9 mouse cellular contexts compared by ENCODE assay signal in the genomic region with DNA sequence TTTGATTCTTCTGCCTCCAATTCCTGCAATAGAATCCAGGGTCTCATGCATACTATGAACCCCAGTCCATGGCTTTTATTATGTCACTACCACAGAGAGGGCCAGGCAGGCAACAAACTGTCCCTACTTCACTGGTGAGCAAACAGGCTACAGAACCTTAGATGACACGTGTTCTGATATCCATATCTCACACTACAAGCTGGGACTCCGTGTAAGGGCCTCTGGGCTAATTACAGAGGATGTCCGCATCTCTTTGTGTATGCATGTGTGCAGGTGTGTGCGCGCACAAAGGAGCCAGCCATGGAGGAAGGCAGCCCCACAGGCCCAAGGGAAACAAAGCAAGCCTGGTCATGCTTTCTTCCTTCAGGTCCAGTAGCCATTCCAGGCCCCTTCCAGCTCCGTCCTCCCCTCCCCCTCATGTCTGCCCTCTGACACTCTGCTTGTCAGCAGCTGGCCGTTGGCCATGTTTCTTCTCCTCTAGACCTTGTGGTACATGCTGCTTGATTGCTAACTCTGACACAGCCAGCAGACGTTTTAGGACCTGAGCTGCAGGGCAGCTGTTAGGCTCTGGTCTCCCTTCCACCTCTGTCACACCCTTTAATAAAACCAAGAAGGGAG. TPM values are rescaled to one million over a fixed set of nuclear protein-coding genes. Genes with fewer than 3 reads are reported as not detected.
DNase-seq lines count a peak whose midpoint lies in the region; ATAC-seq and TF ChIP-seq lines count a peak whose summit lies in the region.
"Had no signal": no experiment of that assay in that cellular context is flagged by ENCODE, and none has a peak within 500 bp of the region (broad histone marks: within the 10 kb centered on the region; RNA-seq: fewer than 3 reads in every experiment).

No protein-coding gene starts in this region.

- peak overlapping the region; percentile 28; the same call in 1 of the 2 replicates for H3K27ac ChIP-seq in layer of hippocampus, adult 2 months
- peak overlapping the region; percentile 76 for H3K27ac ChIP-seq in forebrain, embryonic 10.5 days
- peak overlapping the region; percentile 58; the same call in 1 of the 2 replicates for H3K27ac ChIP-seq in hindbrain, embryonic 13.5 days
- no peak overlapping the region for H3K27ac ChIP-seq in liver, embryonic 14.5 days

- no peaks in the 10 kb centered on the region for H3K27me3 ChIP-seq in forebrain, embryonic 10.5 days (ENCODE audit: poor library complexity, severe bottlenecking)
- H3K27me3 ChIP-seq in hindbrain, embryonic 13.5 days: 0 out of 2 replicates have a peak, but pooled peaks cover 4% of the 10 kb centered on the region
- H3K27me3 ChIP-seq in liver, embryonic 14.5 days (ENCODE audit: control insufficient read depth, insufficient read depth, low read length): no peaks in the 10 kb centered on the region

- H3K4me2 ChIP-seq in hindbrain, embryonic 13.5 days: no peak overlapping the region
- H3K4me2 ChIP-seq in liver, embryonic 14.5 days (ENCODE audit: low read depth): no peak overlapping the region

- ATAC-seq in hindbrain, embryonic 13.5 days (ENCODE audit: low FRiP score): peak; percentile 24; the same call in 1 of the 2 replicates
- ATAC-seq in liver, embryonic 14.5 days (ENCODE audit: insufficient read depth): 0 out of 2 replicates have a peak, but pooled peaks have one; percentile 23

- TF ChIP-seq CTCF in layer of hippocampus, adult 2 months (conservative IDR thresholded peaks at IDR 0.05): no peak
- TF ChIP-seq CTCF in liver, embryonic 14.5 days (IDR thresholded peaks at IDR 0.05; ENCODE audit: low read depth): no peak

- TF ChIP-seq EP300 in liver, embryonic 14.5 days (IDR thresholded peaks at IDR 0.05; ENCODE audit: low read depth): no peak

- no peak overlapping the region for H3K4me3 ChIP-seq in layer of hippocampus, adult 2 months
- H3K4me3 ChIP-seq in forebrain, embryonic 10.5 days: no peak overlapping the region
- no peak overlapping the region for H3K4me3 ChIP-seq in hindbrain, embryonic 13.5 days
- no peak overlapping the region for H3K4me3 ChIP-seq in liver, embryonic 14.5 days (ENCODE audit: insufficient read depth in 1 of 2, low read depth in 2 of 2, low read length in 2 of 2)
- H3K4me3 ChIP-seq: megakaryocyte, embryonic 14.5 days had no signal

- H3K36me3 ChIP-seq in forebrain, embryonic 10.5 days (replicated peaks): no peaks in the 10 kb centered on the region
- H3K36me3 ChIP-seq in hindbrain, embryonic 13.5 days: peaks cover 4% of the 10 kb centered on the region; the same call in 1 of the 2 replicates
- no peaks in the 10 kb centered on the region for H3K36me3 ChIP-seq in liver, embryonic 14.5 days (replicated peaks; ENCODE audit: control insufficient read depth, insufficient read depth, low read depth)

- WGBS in forebrain, embryonic 10.5 days: 57% methylated on average over 8 of the region's 8 CpGs
- 41% methylated on average over 8 of the region's 8 CpGs for whole genome bisulfite sequencing in hindbrain, embryonic 13.5 days
- 48% methylated on average over 8 of the region's 8 CpGs for WGBS in liver, embryonic 14.5 days (ENCODE audit: insufficient replicate concordance)

- DNase-seq in layer of hippocampus, adult 2 months (ENCODE audit: low spot score in 2 of 2): no peak
- DNase-seq in layer of hippocampus, adult 8-10 months (ENCODE audit: low spot score in 2 of 2): no peak
- no peak for DNase-seq in forebrain, embryonic 10.5 days (ENCODE audit: extremely low spot score, low spot score)
- DNase-seq in liver, embryonic 14.5 days (ENCODE audit: low read depth in 3 of 3, low spot score in 3 of 3): no peak
- DNase-seq in left cerebral cortex, postnatal 14 days (ENCODE audit: low spot score in 2 of 2): no peak
- DNase-seq in layer of hippocampus, postnatal 14 days (ENCODE audit: low spot score in 2 of 2): no peak
- no peak for DNase-seq in right cerebral cortex, postnatal 36 days (ENCODE audit: low spot score in 2 of 2)

- H3K9me3 ChIP-seq in forebrain, embryonic 10.5 days: no peaks in the 10 kb centered on the region
- H3K9me3 ChIP-seq in hindbrain, embryonic 13.5 days: no peaks in the 10 kb centered on the region
- H3K9me3 ChIP-seq in liver, embryonic 14.5 days (ENCODE audit: control insufficient read depth, low read length): no peaks in the 10 kb centered on the region
- H3K9me3 ChIP-seq: megakaryocyte, embryonic 14.5 days had no signal

- intact Hi-C loops in left cerebral cortex, postnatal 14 days (cut with DNase I): no loop called here

- H3K4me1 ChIP-seq in forebrain, embryonic 10.5 days: peaks cover 32% of the 10 kb centered on the region
- peaks cover 19% of the 10 kb centered on the region for H3K4me1 ChIP-seq in hindbrain, embryonic 13.5 days (replicated peaks)
- peaks cover 0 to 4% of the 10 kb centered on the region in 2 experiments; a peak in 2 of 4 replicates for H3K4me1 ChIP-seq in liver, embryonic 14.5 days (replicated peaks; ENCODE audit: control insufficient read depth in 2 of 2, insufficient read depth in 2 of 2, low read length in 1 of 2)

- peak overlapping the region; percentile 43; the same call in 1 of the 2 replicates for H3K9ac ChIP-seq in hindbrain, embryonic 13.5 days
- H3K9ac ChIP-seq in liver, embryonic 14.5 days (replicated peaks): no peak overlapping the region

RNA-seq across cellular contexts. Expression of a gene that starts 0.5 kb away (rescaled TPM):
- 1 to 10 TPM; 2.0 to 2.3 TPM for total RNA-seq in layer of hippocampus, adult 2 months (2021)
- total RNA-seq in layer of hippocampus, adult 8-10 months (2022): 1 to 10 TPM; 2.0 to 4.5 (median 4.3) TPM
- polyA plus RNA-seq in forebrain, embryonic 10.5 days (2016; fragmentation: Nextera tagmentation; extraction: Ambion mirVana): 0.59 and 0.79 TPM in 2 replicates
- 3.1 and 4.5 TPM in 2 replicates for polyA plus RNA-seq in hindbrain, embryonic 13.5 days (2015; fragmentation: Nextera tagmentation; extraction: Ambion mirVana)
- polyA plus RNA-seq in liver, embryonic 14.5 days (2012; rRNA removed): 0.40 and 0.73 TPM in 2 replicates
- 0.92 and 1.0 TPM in 2 replicates for polyA plus RNA-seq in liver, embryonic 14.5 days (2014; fragmentation: Nextera tagmentation; extraction: Ambion mirVana)
- 1 to 10 TPM; 2.6 to 6.9 TPM for total RNA-seq in left cerebral cortex, postnatal 14 days (2021)
- total RNA-seq in layer of hippocampus, postnatal 14 days (2021): 10 to 100 TPM; 10.5 to 11.8 TPM
